Mouse (Mus musculus): ENCODE data around the gene Hic2. TPM values are rescaled to one million over a fixed set of nuclear protein-coding genes. Genes with fewer than 3 reads are reported as not detected.
"Not testable (repeated sequence)": the region's sequence is repeated elsewhere in the genome, so short reads cannot be mapped to it uniquely, and the experiment has no call there.

Hic2 gene
- polyA plus RNA-seq, 1 experiment from 2014 or later = 3.0 TPM

DNA sequence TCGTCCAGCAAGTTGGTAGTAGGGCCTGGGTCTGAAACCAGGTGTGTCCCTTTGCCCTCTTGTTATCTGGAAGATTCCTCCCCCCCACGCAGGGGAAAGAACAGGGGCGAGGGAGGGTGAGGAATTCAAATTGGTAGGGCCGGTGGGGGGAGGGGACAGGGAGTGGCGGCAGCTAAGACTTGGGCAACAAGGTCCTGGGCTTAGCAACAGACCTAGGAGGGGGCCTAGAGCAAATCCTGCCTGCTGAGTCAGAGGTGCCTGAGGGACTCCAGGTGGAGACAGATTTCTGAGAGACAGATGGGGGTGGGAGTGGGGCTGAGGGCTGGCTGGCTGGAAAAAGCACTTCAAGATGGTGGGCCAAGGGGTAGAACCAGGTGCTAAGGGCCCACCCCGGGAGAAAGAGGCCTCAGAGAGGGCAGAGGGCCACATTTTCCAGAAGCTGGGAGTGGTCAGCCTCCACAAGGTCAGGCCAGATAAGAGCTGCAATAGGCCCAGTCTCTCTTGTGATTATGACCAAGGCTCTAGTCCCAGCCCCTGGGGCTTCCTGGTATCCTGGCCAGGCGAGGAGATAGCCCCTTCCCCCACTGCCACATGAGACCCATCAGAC is 13.1 kb upstream of the Hic2 start:
- WGBS = 16% methylated on average over 7 of the region's 7 CpGs
- peaks cover 8 to 9% of the 10 kb centered on the region in 2 experiments for H3K4me1 ChIP-seq (ENCODE audit: control insufficient read depth in 2 of 2, insufficient read depth in 2 of 2, low read length in 2 of 2)
- H3K27ac ChIP-seq (replicated peaks in 1 of 2; ENCODE audit: control insufficient read depth in 1 of 2, insufficient read depth in 1 of 2, low read depth in 2 of 2, low read length in 2 of 2) = no peak overlapping the region
- H3K9ac ChIP-seq (ENCODE audit: low read length) = no peak overlapping the region
- H3K4me3 ChIP-seq (ENCODE audit: control insufficient read depth in 1 of 2, insufficient read depth in 1 of 2, low read depth in 1 of 2, low read length in 2 of 2) = no peak overlapping the region
- ATAC-seq (ENCODE audit: insufficient number of reproducible peaks, insufficient read depth, low FRiP score, low read depth) = no peak
- no peaks in the 10 kb centered on the region for H3K36me3 ChIP-seq (ENCODE audit: control insufficient read depth, insufficient read depth, low read length)
- no peaks in the 10 kb centered on the region for H3K9me3 ChIP-seq (ENCODE audit: control insufficient read depth, low read length)
- no peak overlapping the region for H3K4me2 ChIP-seq (ENCODE audit: low read length)
- no peaks in the 10 kb centered on the region for H3K27me3 ChIP-seq (ENCODE audit: control insufficient read depth, insufficient read depth, low read length)

DNA sequence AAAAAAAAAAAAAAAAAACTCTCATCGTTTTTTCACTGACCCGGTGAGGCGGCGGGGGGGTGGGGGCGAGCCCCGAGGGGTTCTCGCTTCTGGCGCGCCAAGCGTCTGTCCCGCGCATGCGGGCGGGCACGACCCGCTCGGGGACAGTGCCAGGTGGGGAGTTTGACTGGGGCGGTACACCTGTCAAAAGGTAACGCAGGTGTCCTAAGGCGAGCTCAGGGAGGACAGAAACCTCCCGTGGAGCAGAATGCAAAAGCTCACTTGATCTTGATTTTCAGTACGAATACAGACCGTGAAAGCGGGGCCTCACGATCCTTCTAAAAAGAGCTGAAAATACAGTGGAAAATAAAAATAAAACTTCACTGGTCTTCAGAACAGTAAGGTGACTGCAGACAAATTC is 11.2 kb upstream of the Hic2 start:
- Histone ChIP-seq H3K27ac (replicated peaks in 1 of 2; ENCODE audit: control insufficient read depth in 1 of 2, insufficient read depth in 1 of 2, low read depth in 2 of 2, low read length in 2 of 2) (no peak overlapping the region), H3K27me3 (ENCODE audit: control insufficient read depth, insufficient read depth, low read length) (no peaks in the 10 kb centered on the region), H3K36me3 (ENCODE audit: control insufficient read depth, insufficient read depth, low read length) (no peaks in the 10 kb centered on the region), H3K9me3 (ENCODE audit: control insufficient read depth, low read length) (no peaks in the 10 kb centered on the region), H3K9ac (ENCODE audit: low read length) (no peak overlapping the region), H3K4me1 (ENCODE audit: control insufficient read depth in 2 of 2, insufficient read depth in 2 of 2, low read length in 2 of 2) (peaks cover 8 to 9% of the 10 kb centered on the region in 2 experiments), H3K4me3 (ENCODE audit: control insufficient read depth in 1 of 2, insufficient read depth in 1 of 2, low read depth in 1 of 2, low read length in 2 of 2) (no peak overlapping the region), H3K4me2 (ENCODE audit: low read length) (no peak overlapping the region)
- ATAC-seq (ENCODE audit: insufficient number of reproducible peaks, insufficient read depth, low FRiP score, low read depth) = peak; percentile 100
- WGBS = 33% methylated on average over 25 of the region's 25 CpGs

DNA sequence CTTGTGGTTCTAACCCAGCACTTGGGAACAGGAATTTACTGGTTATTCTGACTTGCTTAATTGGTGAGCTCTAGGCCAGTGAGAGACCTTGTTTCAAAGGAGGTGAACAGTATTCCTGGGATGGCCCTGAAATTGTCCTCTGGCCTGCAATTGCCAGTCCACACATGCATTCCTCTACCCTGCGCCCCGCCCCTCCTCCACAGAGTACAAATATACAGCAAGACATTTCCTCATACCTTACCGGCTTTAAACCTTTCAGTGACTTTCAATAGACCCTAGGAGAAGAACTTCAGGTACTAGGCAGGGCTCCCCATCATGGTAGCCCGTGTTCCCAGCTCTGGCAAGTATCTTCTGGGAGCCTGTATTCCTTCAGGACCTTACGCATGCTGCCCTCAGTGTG is 7.8 kb upstream of the Hic2 start:
- ATAC-seq (ENCODE audit: insufficient number of reproducible peaks, insufficient read depth, low FRiP score, low read depth) = no peak
- Histone ChIP-seq H3K4me3 (ENCODE audit: control insufficient read depth in 1 of 2, insufficient read depth in 1 of 2, low read depth in 1 of 2, low read length in 2 of 2) (no peak overlapping the region), H3K9me3 (ENCODE audit: control insufficient read depth, low read length) (peaks cover 4% of the 10 kb centered on the region; the same call in 1 of the 2 replicates), H3K36me3 (ENCODE audit: control insufficient read depth, insufficient read depth, low read length) (no peaks in the 10 kb centered on the region), H3K4me1 (ENCODE audit: control insufficient read depth in 2 of 2, insufficient read depth in 2 of 2, low read length in 2 of 2) (peaks cover under 1% of the 10 kb centered on the region in 2 experiments; a peak in 3 of 4 replicates), H3K27ac (replicated peaks in 1 of 2; ENCODE audit: control insufficient read depth in 1 of 2, insufficient read depth in 1 of 2, low read depth in 2 of 2, low read length in 2 of 2) (no peak overlapping the region), H3K27me3 (ENCODE audit: control insufficient read depth, insufficient read depth, low read length) (no peaks in the 10 kb centered on the region), H3K4me2 (ENCODE audit: low read length) (no peak overlapping the region), H3K9ac (ENCODE audit: low read length) (no peak overlapping the region)
- WGBS = 84% methylated on average over 5 of the region's 5 CpGs

DNA sequence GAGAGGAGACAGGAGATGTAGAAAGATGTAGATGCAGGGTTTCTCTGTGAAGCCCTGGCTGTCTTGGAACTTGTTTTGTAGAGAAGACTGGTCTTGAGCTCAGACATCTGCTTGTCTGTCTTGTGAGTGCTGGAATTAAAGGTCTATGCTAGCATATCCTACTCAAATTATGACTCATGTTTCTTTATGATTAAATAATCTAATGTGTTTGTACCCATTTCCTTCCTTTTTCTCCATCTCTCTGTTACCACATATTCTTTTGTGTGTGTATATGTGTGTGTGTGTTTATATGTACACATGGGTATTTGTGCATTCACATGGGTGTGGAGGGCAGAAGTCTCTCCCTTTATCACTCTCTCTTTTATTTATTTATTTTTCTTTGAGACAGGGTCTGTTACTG is 6.9 kb upstream of the Hic2 start:
- Histone ChIP-seq H3K9me3 (ENCODE audit: control insufficient read depth, low read length) (peaks cover 4% of the 10 kb centered on the region; the same call in 1 of the 2 replicates), H3K4me2 (ENCODE audit: low read length) (no peak overlapping the region), H3K27ac (replicated peaks in 1 of 2; ENCODE audit: control insufficient read depth in 1 of 2, insufficient read depth in 1 of 2, low read depth in 2 of 2, low read length in 2 of 2) (no peak overlapping the region), H3K4me3 (ENCODE audit: control insufficient read depth in 1 of 2, insufficient read depth in 1 of 2, low read depth in 1 of 2, low read length in 2 of 2) (no peak overlapping the region), H3K9ac (ENCODE audit: low read length) (no peak overlapping the region), H3K36me3 (ENCODE audit: control insufficient read depth, insufficient read depth, low read length) (no peaks in the 10 kb centered on the region), H3K27me3 (ENCODE audit: control insufficient read depth, insufficient read depth, low read length) (no peaks in the 10 kb centered on the region), H3K4me1 (ENCODE audit: control insufficient read depth in 2 of 2, insufficient read depth in 2 of 2, low read length in 2 of 2) (no peaks in the 10 kb centered on the region)
- no peak for ATAC-seq (ENCODE audit: insufficient number of reproducible peaks, insufficient read depth, low FRiP score, low read depth)

DNA sequence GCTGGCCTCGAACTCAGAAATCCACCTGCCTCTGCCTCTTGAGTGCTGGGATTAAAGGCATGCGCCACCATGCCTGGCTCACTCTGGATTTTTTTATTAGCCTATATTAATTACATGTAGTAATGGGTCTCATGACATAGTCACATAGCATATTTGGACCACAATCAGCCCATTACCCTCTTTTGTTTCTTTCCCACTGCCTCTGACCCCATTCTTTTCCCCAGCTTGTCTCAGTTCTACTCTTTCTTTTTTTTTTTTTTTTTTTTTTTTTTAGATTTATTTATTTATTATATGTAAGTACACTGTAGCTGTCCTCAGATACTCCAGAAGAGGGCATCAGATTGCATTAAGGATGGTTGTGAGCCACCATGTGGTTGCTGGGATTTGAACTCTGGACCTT is 1.8 kb upstream of the Hic2 start:
- 84% methylated on average over 2 of the region's 2 CpGs for WGBS
- peaks cover 19 to 22% of the 10 kb centered on the region in 2 experiments for H3K4me1 ChIP-seq (ENCODE audit: control insufficient read depth in 2 of 2, insufficient read depth in 2 of 2, low read length in 2 of 2)
- not testable (repeated sequence) for H3K4me3 ChIP-seq (ENCODE audit: control insufficient read depth in 1 of 2, insufficient read depth in 1 of 2, low read depth in 1 of 2, low read length in 2 of 2); H3K4me2 ChIP-seq (ENCODE audit: low read length); H3K9ac ChIP-seq (ENCODE audit: low read length); H3K27me3 ChIP-seq (ENCODE audit: control insufficient read depth, insufficient read depth, low read length); H3K27ac ChIP-seq (replicated peaks in 1 of 2; ENCODE audit: control insufficient read depth in 1 of 2, insufficient read depth in 1 of 2, low read depth in 2 of 2, low read length in 2 of 2); H3K9me3 ChIP-seq (ENCODE audit: control insufficient read depth, low read length); H3K36me3 ChIP-seq (ENCODE audit: control insufficient read depth, insufficient read depth, low read length); ATAC-seq (ENCODE audit: insufficient number of reproducible peaks, insufficient read depth, low FRiP score, low read depth)

DNA sequence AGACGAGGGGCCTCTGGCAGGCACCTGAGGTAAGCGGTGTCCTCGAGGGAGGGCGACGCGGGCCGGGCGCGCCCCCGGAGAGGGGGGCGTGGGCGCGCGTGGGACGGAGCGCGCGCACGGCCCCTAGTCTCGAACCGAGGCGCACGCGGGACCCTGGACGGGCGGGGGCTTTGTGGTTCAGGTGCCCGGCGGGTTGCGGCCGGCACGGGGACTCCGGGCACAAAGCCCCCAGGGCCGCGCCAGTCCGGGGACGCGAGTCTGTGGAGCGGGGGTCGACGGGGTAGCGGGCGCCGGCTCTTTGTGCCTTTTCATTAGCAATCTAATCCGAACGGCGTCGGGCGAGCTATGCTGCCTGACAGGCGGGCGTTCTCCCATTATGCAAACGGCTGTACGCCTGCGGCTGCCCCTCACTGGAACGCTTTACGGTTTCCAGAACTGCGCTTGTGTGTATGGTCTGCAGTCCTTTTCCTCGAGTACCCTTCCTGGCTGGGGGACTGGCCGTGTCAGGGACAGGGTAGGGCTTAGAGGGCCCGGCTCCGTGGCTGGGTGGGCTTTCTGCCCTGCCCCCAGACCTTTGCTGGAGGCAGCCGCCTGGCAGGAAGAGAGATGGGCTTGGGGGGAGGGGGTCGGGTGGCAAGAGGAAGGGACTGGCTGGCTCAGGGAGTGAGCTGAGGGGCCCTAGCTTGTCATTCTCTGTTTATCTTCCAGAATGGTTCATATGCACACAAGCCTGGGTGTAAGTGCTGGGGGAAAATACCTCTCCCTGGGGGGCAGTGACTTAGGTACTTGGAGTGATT is 528 bp downstream of the Hic2 start:
- Histone ChIP-seq H3K4me1 (ENCODE audit: control insufficient read depth in 2 of 2, insufficient read depth in 2 of 2, low read length in 2 of 2) (peaks cover 29 to 45% of the 10 kb centered on the region in 2 experiments), H3K27me3 (ENCODE audit: control insufficient read depth, insufficient read depth, low read length) (no peaks in the 10 kb centered on the region), H3K9ac (ENCODE audit: low read length) (peak overlapping the region; percentile 96), H3K27ac (replicated peaks in 1 of 2; ENCODE audit: control insufficient read depth in 1 of 2, insufficient read depth in 1 of 2, low read depth in 2 of 2, low read length in 2 of 2) (peak overlapping the region; percentile 83 to 91), H3K4me2 (ENCODE audit: low read length) (peak overlapping the region; percentile 94), H3K9me3 (ENCODE audit: control insufficient read depth, low read length) (peaks cover 4% of the 10 kb centered on the region; the same call in 1 of the 2 replicates), H3K4me3 (ENCODE audit: control insufficient read depth in 1 of 2, insufficient read depth in 1 of 2, low read depth in 1 of 2, low read length in 2 of 2) (peak overlapping the region; percentile 88 to 93), H3K36me3 (ENCODE audit: control insufficient read depth, insufficient read depth, low read length) (no peaks in the 10 kb centered on the region)
- peak; percentile 37 for ATAC-seq (ENCODE audit: insufficient number of reproducible peaks, insufficient read depth, low FRiP score, low read depth)
- WGBS = under 1% methylated on average over 50 of the region's 62 CpGs

DNA sequence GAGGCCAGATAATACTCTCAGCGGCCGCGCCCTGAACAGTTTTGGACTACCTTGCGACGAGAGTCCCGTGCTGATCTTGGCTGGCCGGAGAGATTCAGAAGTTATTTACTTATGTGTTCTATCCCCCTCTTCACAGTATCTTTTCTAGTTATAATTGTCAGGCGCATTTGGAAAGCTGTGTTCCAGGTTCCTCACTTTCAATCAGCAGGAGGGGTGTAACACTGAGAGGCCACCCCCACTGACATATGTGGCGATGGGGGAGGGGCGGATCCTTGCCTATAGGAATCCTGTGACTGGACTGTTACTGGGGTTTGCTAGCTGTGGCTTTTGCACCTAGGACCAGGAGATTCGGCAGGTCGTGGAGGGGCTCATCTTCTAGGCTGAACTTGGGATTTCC is 1.1 kb downstream of the Hic2 start:
- Histone ChIP-seq H3K27ac (replicated peaks in 1 of 2; ENCODE audit: control insufficient read depth in 1 of 2, insufficient read depth in 1 of 2, low read depth in 2 of 2, low read length in 2 of 2) (peak overlapping the region; percentile 83 to 91; a peak in 3 of 4 replicates), H3K36me3 (ENCODE audit: control insufficient read depth, insufficient read depth, low read length) (no peaks in the 10 kb centered on the region), H3K9ac (ENCODE audit: low read length) (peak overlapping the region; percentile 96), H3K9me3 (ENCODE audit: control insufficient read depth, low read length) (peaks cover 4% of the 10 kb centered on the region; the same call in 1 of the 2 replicates), H3K4me2 (ENCODE audit: low read length) (peak overlapping the region; percentile 94), H3K4me3 (ENCODE audit: control insufficient read depth in 1 of 2, insufficient read depth in 1 of 2, low read depth in 1 of 2, low read length in 2 of 2) (peak overlapping the region; percentile 88 to 93), H3K27me3 (ENCODE audit: control insufficient read depth, insufficient read depth, low read length) (no peaks in the 10 kb centered on the region), H3K4me1 (ENCODE audit: control insufficient read depth in 2 of 2, insufficient read depth in 2 of 2, low read length in 2 of 2) (peaks cover 34 to 51% of the 10 kb centered on the region in 2 experiments)
- WGBS = 1% methylated on average over 12 of the region's 12 CpGs
- ATAC-seq (ENCODE audit: insufficient number of reproducible peaks, insufficient read depth, low FRiP score, low read depth) = no peak
